Mouse (Mus musculus) T-cell, adult 66 days (primary cell): ENCODE results near the gene C1qbp. TPM values are rescaled to one million over a fixed set of nuclear protein-coding genes. Genes with fewer than 3 reads are reported as not detected.

Source experiments
- total RNA-seq, 2 experiments: library from RNA; stranded (reverse); gene quantifications; 3 replicates in 1 of 2; 4 replicates in 1 of 2; pipeline ENCODE4 v1.2.4; 2023

Gene C1qbp
- total RNA-seq: 100 to 1,000 TPM in 1 of 2 experiments, 10 to 100 TPM in 1; 92.8 to 110 TPM

GRCm38 (mm10) chr11:70982557-70983228, at the start of gene C1qbp:
Gene C1qbp (minus strand): TSS chr11:70983026.

GRCm38 (mm10) chr11:71019201-71020068, 36.6 kb upstream of the C1qbp start, which contains the start of the genes Mis12 and Derl2:
Gene Mis12 (plus strand): TSS chr11:71019611.
Gene Derl2 (minus strand): TSS chr11:71019841.

GRCm38 (mm10) chr11:71004316-71004773, 21.5 kb upstream of the C1qbp start, which contains the start of gene Dhx33:
Gene Dhx33 (minus strand): TSS chr11:71004437.

GRCm38 (mm10) chr11:70969821-70970559, 12.8 kb downstream of the C1qbp start, which contains the start of the genes Nup88 and Rpain:
Gene Nup88 (minus strand): TSS chr11:70969973.
Gene Rpain (plus strand): TSS chr11:70970213.

Other genes with a start within 250 kb of the C1qbp start
- gene Zfp3, start 218.8 kb downstream of the C1qbp start, total RNA-seq: 1 to 10 TPM; 3.3 to 4.7 TPM
- not detected for gene Scimp, start 170.4 kb downstream of the C1qbp start, total RNA-seq
- 10 to 100 TPM; 37.8 to 41.6 TPM for gene Rabep1, start 138.2 kb downstream of the C1qbp start, total RNA-seq
- 10 to 100 TPM; 91.2 to 98.1 TPM for gene Nup88, start 13.1 kb downstream of the C1qbp start, total RNA-seq
- gene Rpain, start 12.8 kb downstream of the C1qbp start, total RNA-seq: 10 to 100 TPM; 49.0 to 50.9 TPM
- gene Dhx33, start 21.4 kb upstream of the C1qbp start, total RNA-seq: 10 to 100 TPM; 29.8 to 33.7 TPM
- gene Mis12, start 36.6 kb upstream of the C1qbp start, total RNA-seq: 10 to 100 TPM; 13.4 to 17.3 TPM
- gene Derl2, start 36.8 kb upstream of the C1qbp start, total RNA-seq: 10 to 100 TPM; 34.5 to 38.4 TPM
- gene 6330403K07Rik, start 50.5 kb upstream of the C1qbp start, total RNA-seq: under 1 TPM; 0.39 to 0.61 TPM
- 1 to 10 TPM; 4.2 to 4.6 TPM for gene Nlrp1a, start 161.7 kb upstream of the C1qbp start, total RNA-seq
- gene Nlrp1b, start 247.7 kb upstream of the C1qbp start, total RNA-seq: 1 to 10 TPM; 1.6 to 1.8 TPM